Mouse (Mus musculus) liver (tissue): ENCODE results near the gene Eif6.

Experiments used
- DNase-seq: peaks from one replicate; pipeline ENCODE4 v3.0.0-alpha.2; 2020; ENCODE audit warnings: mixed read lengths

The Eif6 gene

DNA sequence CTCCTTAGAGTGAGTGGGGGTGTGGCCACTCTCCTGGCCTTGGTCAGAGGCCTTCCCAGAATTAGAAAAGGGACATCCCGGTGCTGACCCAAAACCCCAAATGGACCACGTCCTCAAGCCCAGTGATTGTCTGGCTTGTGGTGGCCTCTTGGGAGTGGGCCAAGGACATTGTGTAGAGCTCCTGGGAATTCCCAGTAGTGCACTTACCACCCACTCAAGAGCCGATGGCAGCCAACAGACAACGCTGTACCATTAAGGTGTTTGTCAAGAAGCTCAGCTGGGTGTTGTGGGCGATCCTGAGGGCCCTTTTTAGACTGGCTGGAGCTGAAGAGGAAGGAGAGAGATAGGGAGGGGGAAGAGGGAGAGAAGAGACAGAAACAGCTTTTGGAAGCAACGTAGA, 42.2 kb downstream of the Eif6 start:
- no peak for DNase-seq

DNA sequence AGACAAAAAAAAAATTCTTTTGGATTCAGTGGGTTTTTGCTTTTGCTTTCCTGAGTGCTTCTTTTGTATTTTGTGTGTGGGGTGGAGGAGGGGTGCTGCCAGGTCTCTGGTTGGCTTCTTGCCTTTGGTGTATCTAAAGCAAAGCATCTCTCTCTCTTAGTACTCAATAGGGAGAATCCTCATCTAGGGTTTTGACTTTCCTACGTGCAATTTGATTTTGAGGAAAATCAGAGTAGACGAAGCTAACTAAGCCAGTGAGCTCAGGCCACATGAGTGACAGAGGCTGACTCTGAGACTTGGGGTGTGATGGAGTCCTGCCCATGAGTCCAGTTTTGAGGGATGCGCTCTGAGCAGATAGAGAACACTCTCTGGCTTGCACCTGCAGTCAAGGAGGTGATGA, 47.2 kb downstream of the Eif6 start:
- DNase-seq = no peak

DNA sequence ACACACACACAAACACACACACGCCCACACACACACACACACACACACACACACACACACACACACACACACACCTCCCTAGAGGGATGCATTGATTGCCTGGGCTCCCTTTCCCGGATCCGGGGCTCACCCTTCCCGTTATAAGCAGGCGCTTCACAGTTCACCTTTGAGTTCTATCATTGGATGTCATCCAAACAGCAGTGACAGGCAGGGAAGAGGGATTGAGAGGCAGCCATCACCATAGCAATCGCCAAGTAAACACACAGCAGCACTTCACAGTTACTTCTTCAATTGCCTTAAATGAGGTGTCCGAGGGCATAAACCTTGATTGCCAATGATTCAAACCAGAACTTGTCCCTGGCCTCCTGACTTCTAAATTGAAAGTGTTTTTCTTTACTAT, 47.7 kb downstream of the Eif6 start:
- no peak for DNase-seq

DNA sequence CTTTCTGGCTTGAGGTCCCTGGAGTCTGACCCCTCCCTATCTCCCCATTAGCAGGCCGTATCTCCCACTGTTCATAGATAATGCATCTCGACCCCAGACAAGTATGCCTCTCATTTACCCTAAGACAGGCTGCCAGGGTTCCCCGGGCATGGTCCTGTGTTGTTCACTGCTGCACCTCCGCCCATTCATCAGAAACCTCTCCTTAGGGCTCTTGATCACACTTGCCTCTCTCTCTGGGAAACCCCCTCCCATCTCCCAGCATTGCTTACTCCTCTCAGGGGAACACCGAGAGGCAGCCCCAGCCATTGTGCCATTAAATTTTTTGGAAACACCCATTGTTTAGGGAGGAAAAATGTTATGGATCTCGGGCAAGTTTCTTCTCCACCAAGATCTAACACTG, 48.7 kb downstream of the Eif6 start:
- DNase-seq = no peak

DNA sequence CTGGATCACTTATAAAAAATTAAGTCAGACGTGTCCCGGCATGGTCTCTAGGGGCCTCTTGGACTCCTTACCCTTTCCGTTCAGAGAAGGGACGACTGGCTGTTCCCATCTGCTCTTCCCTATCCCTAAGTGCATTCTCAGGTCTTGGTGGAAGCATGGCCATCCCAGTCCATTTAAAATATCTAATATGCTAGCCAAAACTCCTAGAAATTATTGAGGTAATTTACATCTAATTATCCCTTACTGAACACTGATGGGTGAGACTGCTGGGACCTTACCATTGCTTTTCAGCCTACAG, 49.1 kb downstream of the Eif6 start:
- no peak for DNase-seq

DNA sequence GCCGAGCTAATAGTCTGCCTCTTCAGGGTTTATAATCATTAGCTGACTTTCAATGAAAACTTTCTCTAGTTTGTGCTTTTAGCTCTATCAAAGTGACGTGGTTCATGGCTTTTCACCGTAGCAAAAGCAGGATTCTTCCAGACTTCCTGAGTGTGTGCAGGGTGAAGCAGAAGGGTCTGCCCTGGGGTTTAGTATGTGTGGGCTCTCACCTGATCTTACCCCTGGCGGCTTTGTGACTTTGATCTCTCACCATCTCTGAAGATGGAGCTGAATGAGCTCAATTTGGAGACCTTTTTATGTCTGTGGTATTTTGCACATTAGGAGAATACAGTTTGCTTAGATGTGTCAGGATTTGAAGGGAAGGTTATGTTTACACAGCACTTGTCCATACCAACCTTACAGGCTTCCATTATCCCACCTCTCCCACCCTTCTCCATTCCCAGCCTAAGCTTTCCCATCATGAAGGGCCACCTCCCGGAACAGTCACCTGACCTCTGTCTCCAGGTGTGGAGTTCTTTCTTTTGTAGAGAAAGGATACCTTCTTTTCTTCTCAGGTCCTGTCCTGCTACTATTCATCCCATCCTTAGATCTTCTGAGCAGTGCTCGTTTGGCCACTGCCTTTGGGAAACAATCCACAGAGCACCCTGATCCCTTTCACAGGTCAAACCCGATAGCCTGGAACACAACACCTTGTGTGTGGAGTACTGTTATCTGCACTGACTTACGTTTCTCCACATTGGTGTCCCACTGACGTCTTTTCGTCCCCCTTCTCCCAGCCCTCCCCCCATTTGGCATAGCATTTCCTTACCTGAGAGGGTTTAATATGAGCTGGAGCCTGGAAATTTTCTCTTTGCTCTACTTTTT, 49.7 kb downstream of the Eif6 start:
- DNase-seq = no peak

DNA sequence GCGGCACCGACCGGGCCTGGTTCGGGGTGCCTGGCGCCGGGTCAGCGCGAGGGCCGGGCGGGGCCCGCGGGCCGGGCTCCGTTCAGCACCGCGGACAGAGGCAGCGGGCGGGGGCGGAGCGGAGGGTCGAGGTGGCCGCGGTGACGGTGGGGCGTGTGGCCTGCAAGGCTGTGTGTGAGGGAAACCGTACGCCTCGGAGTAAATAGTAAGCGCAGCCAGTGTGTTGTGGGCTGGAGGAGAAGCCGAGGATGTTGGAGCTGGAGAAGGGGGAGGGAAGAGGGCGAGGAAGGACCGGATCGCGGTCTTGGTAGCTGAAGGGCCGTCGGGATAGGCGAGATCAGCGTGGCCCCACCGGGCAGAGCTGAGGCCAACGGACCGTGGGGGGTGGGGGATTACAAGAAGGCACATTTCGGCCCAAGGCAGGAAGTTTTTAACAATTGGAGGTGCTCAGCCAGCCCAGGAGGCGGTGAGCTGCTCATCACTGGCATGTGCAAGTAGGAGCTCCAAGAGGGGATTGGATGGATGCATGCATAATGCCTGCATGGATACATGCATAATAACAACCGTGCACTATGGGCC, 51.0 kb downstream of the Eif6 start:
- DNase-seq = peak; percentile 39

DNA sequence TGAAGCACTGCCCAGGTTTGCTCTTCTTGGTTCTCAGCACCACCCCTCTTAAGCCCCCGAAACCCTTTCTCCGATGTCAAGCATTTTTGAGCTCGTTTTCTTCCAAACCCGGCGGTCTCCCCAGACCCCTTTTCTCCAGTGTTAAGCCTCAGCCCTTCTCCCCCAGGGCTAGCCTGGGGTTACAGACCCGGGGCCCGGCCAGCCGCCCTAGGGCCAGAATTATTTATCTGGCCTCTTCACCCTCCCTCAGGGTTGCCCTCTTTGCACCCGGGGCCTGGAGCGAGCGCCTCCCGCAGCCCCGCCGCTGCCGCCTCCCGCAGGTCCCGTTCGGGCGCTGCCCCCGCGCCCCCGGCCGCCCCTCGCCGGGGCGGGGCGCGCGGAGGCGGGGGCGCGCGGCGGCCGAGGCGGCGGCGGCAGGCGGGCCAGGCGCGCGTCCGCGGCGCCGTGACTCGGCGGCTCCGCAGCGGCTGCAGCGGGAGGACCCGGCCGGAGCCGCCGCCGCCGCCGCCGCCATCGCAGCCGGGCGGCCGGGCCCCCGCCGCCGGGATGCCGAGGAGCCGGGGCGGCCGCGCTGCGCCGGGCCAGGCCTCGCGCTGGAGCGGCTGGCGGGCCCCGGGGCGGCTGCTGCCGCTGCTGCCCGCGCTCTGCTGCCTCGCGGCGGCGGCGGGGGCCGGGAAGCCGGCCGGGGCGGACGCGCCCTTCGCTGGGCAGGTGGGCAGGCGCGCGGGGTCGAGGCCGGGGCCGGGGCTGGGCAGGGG, 51.6 kb downstream of the Eif6 start, which contains the start of gene Mmp24:
TSS of gene Mmp24 (plus strand) at position 416 of the 758 bp plus-strand sequence.
- DNase-seq = no peak

DNA sequence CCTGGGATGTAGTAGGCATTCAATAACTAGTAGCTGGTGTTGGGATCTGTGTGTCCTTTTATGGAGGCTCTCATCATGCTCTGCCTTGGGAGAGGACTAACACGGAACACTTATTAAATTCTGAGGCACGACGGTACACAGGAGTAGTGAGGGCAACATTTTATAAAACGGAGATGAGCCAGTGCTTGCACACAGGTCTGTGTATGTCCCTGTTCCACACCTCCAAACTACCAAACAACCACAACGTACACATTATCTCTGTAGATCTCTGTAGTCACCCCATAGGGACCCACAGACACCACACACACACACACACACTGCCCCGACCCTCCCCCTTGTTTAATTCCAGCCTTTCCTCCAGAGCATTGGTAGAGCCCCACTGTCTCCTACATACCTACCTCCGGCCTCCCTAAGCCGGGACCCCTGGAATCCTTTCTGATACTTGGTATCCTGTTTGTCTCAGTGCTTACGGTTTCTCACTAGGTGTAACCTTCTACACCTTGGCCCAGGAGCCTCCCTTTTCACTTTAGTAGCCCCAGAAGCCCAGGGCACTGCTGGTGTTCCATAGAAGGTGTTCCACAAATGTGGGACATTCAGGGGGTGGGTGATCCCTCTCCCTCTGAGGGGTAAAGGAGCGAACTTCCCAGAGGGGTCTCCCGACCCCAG, 52.3 kb downstream of the Eif6 start:
- no peak for DNase-seq

DNA sequence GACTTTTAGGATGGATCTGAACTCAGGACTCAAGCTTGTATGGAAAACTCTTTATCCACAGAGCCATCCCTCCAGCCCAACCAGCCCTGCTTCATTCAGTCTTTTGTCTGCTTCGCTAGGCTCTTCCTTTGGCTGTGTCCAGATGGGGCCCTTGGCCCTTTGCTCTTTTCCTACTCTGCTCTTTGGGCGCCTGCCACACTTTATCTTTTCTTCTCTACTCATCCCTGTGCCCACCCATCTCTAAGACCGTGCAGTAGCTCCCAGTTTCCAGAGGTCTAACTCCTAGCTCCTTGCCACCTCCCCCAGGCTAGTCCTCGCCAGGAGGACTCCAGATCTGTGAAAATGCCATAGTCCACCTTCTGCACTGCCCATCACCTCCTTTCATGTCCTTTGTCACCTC, 53.1 kb downstream of the Eif6 start:
- DNase-seq = no peak
